Mouse (Mus musculus) megakaryocyte, embryonic 14.5 days (primary cell): ENCODE results near the gene Pck2.

ENCODE experiments used
- FLI1 ChIP-seq: IDR thresholded peaks from 2 replicates; pipeline ENCODE4 v1.6.1; 2012; ENCODE audit warnings: low read length, inconsistent platforms, mixed read lengths
- GATA1 ChIP-seq: IDR thresholded peaks from 3 replicates; pipeline ENCODE4 v1.6.1; 2012; ENCODE audit warnings: mixed read lengths, low read length, inconsistent platforms, borderline replicate concordance

GRCm38 (mm10) chr14:55586149-55586548 lies 46.1 kb downstream of the Pck2 start:
- TF ChIP-seq GATA1, result no peak
- no peak for TF ChIP-seq FLI1
